ENCODE assay signal across 25 mouse cellular contexts in the genomic region with DNA sequence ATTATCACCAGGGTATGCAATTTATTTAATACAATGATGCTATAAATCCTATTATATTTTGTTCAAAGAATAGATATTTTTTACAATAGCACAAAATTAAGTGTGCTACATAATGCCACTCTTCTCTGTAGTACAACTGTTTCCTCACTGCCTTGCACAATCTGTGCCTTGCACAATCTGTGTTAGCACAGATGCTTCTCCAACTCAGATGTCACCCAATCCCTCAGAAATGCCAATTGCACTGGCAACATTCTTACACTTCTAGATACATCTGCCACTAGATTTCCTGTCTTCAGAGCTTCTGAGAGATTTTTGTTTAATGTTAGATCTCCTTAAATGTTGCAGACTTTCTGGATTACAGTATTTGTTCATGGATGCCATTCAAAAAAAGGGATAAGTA.
A peak's percentile ranks its signal among the peaks of the same experiment; 100 is the strongest.
DNase-seq lines count a peak whose midpoint lies in the region.
"Had no signal": no experiment of that assay in that cellular context is flagged by ENCODE, and none has a peak within 500 bp of the region (broad histone marks: within the 10 kb centered on the region; RNA-seq: fewer than 3 reads in every experiment).

No protein-coding gene starts in this region.

- no peak overlapping the region for H3K27ac ChIP-seq in embryonic facial prominence, embryonic 10.5 days (replicated peaks)
- H3K27ac ChIP-seq: embryonic facial prominence, embryonic 15.5 days; heart, embryonic 10.5 days; hindbrain, embryonic 14.5 days; limb, embryonic 12.5 days; liver, embryonic 12.5 days; midbrain, embryonic 10.5 days; stomach, postnatal 0 days had no signal

- no peak overlapping the region for H3K4me3 ChIP-seq in embryonic facial prominence, embryonic 10.5 days
- H3K4me3 ChIP-seq: embryonic facial prominence, embryonic 15.5 days; heart, embryonic 10.5 days; limb, embryonic 12.5 days; liver, embryonic 12.5 days; midbrain, embryonic 10.5 days; myocyte had no signal

- H3K4me1 ChIP-seq in embryonic facial prominence, embryonic 10.5 days: no peaks in the 10 kb centered on the region
- H3K4me1 ChIP-seq: embryonic facial prominence, embryonic 15.5 days; heart, embryonic 10.5 days; limb, embryonic 12.5 days; liver, embryonic 12.5 days; midbrain, embryonic 10.5 days had no signal

- no peaks in the 10 kb centered on the region for H3K27me3 ChIP-seq in embryonic facial prominence, embryonic 10.5 days (replicated peaks; ENCODE audit: low read depth, poor library complexity, severe bottlenecking)
- H3K27me3 ChIP-seq: CH12.LX; embryonic facial prominence, embryonic 15.5 days; limb, embryonic 12.5 days; liver, embryonic 12.5 days; Patski had no signal

- H3K36me3 ChIP-seq in embryonic facial prominence, embryonic 10.5 days (replicated peaks): no peaks in the 10 kb centered on the region
- H3K36me3 ChIP-seq: embryonic facial prominence, embryonic 15.5 days; G1E; heart, embryonic 10.5 days; limb, embryonic 12.5 days; liver, embryonic 12.5 days; midbrain, embryonic 10.5 days had no signal

- H3K9me3 ChIP-seq in embryonic facial prominence, embryonic 10.5 days: no peaks in the 10 kb centered on the region
- H3K9me3 ChIP-seq: embryonic facial prominence, embryonic 15.5 days; heart, embryonic 10.5 days; limb, embryonic 12.5 days; liver, embryonic 12.5 days; midbrain, embryonic 10.5 days had no signal

- DNase-seq in frontal cortex, adult 2 months (ENCODE audit: extremely low spot score in 1 of 2, low spot score in 1 of 2): peak; percentile 10 to 12
- DNase-seq in frontal cortex, postnatal 10 days (ENCODE audit: low spot score in 2 of 2): no peak
- peak; percentile 14 for DNase-seq in brain, embryonic 18.5 days (ENCODE audit: low read depth, low spot score)
- DNase-seq in layer of hippocampus, adult 8-10 months (ENCODE audit: low spot score in 2 of 2): peak; percentile 54 to 71
- peak; percentile 16 for DNase-seq in telencephalon, adult 2 months (ENCODE audit: low read depth, low spot score)
- no peak for DNase-seq in kidney, postnatal 4 days
- no peak for DNase-seq in embryonic facial prominence, embryonic 10.5 days (ENCODE audit: low spot score)
- DNase-seq: adrenal gland, adult 2 months; B cell, adult 2 months; cerebellum, adult 9-10 months; heart, postnatal 4 days; kidney, adult 18-20 months; lung, adult 18-20 months; lung, postnatal 10 days had no signal

Comparison
In these comparisons a context has a peak if more than half of its experiments do, and no peak if none do; other contexts are left out.
1. DNase-seq: peak in frontal cortex, adult 2 months (2 of 2), brain, embryonic 18.5 days (single experiment), layer of hippocampus, adult 8-10 months (2 of 2) and telencephalon, adult 2 months (single experiment); none in frontal cortex, postnatal 10 days (0 of 2), kidney, postnatal 4 days (0 of 2) and embryonic facial prominence, embryonic 10.5 days (single experiment).